Mouse (Mus musculus) neural tube, embryonic 12.5 days (tissue): Measurements from ENCODE around the gene Itk. TPM values are rescaled to one million over a fixed set of nuclear protein-coding genes. Genes with fewer than 3 reads are reported as not detected.

Experiments used
- ATAC-seq: fragments of 200-750 bp; cut with Nextera tagmentation; 2 replicates; pipeline ENCODE4 v1.8.0; 2017; ENCODE audit warnings: low read depth, mild to moderate bottlenecking, moderate TSS enrichment, moderate library complexity; ENCODE audit not compliant: low FRiP score
- H3K27ac ChIP-seq: fragments of 300-500 bp; sonication (generic); 2 replicates; pipeline ENCODE4 v1.5.1; 2016
- H3K27me3 ChIP-seq: fragments of 300-500 bp; sonication (generic); replicated peaks from 2 replicates; pipeline ENCODE4 v1.6.1; 2016; ENCODE audit warnings: mild to moderate bottlenecking
- H3K36me3 ChIP-seq: fragments of 300-500 bp; sonication (generic); 2 replicates; pipeline ENCODE4 v1.6.1; 2016; ENCODE audit warnings: mild to moderate bottlenecking
- H3K4me1 ChIP-seq: fragments of 300-500 bp; sonication (generic); 2 replicates; pipeline ENCODE4 v1.6.1; 2016
- H3K4me2 ChIP-seq: fragments of 300-500 bp; sonication (generic); replicated peaks from 2 replicates; pipeline ENCODE4 v1.6.1; 2016; ENCODE audit warnings: mild to moderate bottlenecking
- H3K4me3 ChIP-seq: fragments of 300-500 bp; sonication (generic); 2 replicates; pipeline ENCODE4 v1.5.1; 2016
- H3K9ac ChIP-seq: fragments of 300-500 bp; sonication (generic); 2 replicates; pipeline ENCODE4 v1.6.1; 2016; ENCODE audit warnings: mild to moderate bottlenecking
- H3K9me3 ChIP-seq: fragments of 300-500 bp; sonication (generic); 2 replicates; pipeline ENCODE4 v1.6.1; 2016; ENCODE audit warnings: mild to moderate bottlenecking
- WGBS: fragments of 180-500 bp; shearing (Covaris S2); methylation state at CpG from one replicate; pipeline ENCODE4 v1.1.7; 2016; 5-methylcytosine and 5-hydroxymethylcytosine counted together
- polyA plus RNA-seq: library from polyadenylated mRNA; unstranded; fragments of >200 nt; fragmentation: Nextera tagmentation; extraction: Ambion mirVana; gene quantifications from 2 replicates; pipeline ENCODE4 v1.2.1, GENCODE M21; 2016

The Itk gene
- polyA plus RNA-seq, 1 experiment from 2014 or later = not detected

DNA sequence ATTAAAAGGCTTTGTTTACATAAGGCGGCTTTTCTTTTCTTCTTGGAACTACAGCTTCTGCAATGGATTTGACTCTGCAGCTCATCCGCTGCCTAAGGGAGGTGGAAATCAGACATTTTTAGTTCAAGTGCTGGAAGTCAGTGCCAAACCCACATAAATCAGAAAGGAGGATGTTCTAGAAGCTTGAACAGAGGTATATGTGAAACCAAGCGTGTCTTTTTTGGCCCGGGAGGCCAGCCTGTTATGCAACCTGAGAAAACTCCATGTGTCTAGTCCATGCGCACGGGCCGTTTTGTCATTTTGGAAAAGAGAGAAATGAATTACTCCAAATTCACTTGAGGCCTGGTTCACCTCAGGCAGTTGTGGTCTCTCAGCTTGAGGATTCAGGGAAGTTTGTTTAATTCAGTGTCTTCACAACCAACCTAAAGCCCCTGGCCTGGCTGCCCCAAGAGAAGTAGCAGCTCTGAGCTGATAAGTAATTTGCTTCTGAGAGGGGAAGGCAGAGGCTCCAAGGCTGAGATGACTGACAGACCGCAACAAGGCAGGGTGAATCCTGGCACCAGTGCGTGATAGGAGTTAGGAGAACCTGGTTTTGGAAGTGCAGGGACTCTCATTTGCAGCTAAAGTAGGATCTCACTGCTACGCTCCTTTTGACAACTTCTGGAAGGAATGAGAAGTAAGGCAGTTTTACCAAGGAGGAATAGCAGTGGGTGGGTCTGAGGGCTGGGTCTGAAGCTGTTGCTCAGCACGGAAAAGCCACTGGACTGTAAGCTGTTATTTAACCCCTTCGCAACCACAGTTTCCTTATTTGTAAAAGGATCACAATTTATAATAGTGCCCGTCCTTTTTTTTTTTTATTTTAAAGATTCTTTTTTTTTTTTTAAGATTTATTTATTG, 90.2 kb downstream of the Itk start:
- Histone ChIP-seq H3K36me3 (no peaks in the 10 kb centered on the region), H3K9ac (no peak overlapping the region), H3K27ac (no peak overlapping the region), H3K27me3 (no peaks in the 10 kb centered on the region), H3K9me3 (no peaks in the 10 kb centered on the region), H3K4me3 (no peak overlapping the region), H3K4me1 (0 out of 2 replicates have a peak, but pooled peaks cover 4% of the 10 kb centered on the region), H3K4me2 (no peak overlapping the region)
- WGBS = 77% methylated on average over 13 of the region's 13 CpGs
- no peak for ATAC-seq

DNA sequence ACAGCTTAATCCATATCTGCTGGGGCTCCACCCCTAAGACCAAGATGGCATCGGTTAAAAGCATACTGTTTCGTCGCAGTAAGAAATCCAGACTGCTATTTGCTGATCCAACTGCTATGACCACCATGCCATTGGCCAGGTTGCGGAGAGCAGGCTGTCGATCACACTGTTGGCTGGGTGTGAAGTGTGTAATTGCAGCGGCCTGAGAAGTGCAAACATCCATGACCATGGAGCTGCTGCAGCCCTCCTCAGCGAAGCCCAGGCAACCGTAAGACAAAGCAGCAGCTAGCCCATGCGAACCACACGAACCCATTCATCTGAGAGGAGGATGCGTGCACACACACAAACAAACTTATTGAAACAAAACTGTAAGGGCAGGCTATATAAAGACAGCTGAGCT, 94.9 kb downstream of the Itk start:
- Histone ChIP-seq H3K36me3 (peaks cover 4% of the 10 kb centered on the region; the same call in 1 of the 2 replicates), H3K9ac (no peak overlapping the region), H3K4me3 (no peak overlapping the region), H3K9me3 (no peaks in the 10 kb centered on the region), H3K4me2 (no peak overlapping the region), H3K27ac (no peak overlapping the region), H3K27me3 (no peaks in the 10 kb centered on the region), H3K4me1 (peaks cover 11% of the 10 kb centered on the region)
- 77% methylated on average over 11 of the region's 11 CpGs for WGBS
- no peak for ATAC-seq

DNA sequence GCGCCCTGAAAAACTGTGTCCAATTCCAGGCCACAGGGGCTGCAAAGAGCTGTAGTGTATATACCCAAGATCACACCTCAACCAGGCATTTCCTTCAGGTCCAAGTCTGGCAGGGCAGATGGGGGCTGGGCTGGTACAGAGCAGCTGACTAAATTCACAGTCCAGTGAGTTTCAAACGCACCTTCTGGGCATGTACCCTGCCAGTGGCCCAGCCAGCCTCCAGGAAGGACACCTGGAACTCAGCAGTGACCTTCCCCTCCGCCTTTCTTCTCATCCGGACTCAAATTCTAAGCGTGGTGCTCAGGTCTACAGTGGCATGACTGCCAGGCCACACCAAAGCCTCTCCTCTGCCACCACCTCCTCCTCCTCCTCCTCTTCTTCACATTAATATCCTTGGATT, 95.8 kb downstream of the Itk start:
- H3K9ac ChIP-seq = no peak overlapping the region
- WGBS = 92% methylated on average over 5 of the region's 5 CpGs

DNA sequence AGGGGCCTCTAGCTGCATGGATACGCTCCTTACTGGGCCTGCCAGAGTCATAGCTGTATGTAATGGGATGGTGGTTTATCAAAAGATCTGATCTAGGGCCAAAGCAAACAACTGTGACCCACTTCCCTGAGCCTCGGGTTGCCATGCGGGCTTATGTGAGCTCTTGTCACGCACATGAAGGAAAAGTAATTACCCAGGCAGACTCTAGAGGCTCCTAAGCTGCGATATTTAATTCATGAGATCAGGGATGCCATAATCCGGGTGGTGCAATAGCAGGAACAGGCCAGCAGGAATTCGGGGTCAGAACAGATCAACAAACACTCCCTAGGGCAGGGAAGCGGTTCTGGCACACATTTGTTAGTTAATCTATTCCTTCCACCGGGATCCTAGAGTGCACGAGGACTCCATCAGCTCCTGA, 98.3 kb downstream of the Itk start:
- no peak overlapping the region for H3K27ac ChIP-seq
- ATAC-seq = peak; percentile 45
- no peaks in the 10 kb centered on the region for H3K9me3 ChIP-seq
- peaks cover 23% of the 10 kb centered on the region for H3K36me3 ChIP-seq
- H3K4me3 ChIP-seq = no peak overlapping the region
- 44% methylated on average over 10 of the region's 10 CpGs for WGBS
- no peak overlapping the region for H3K4me2 ChIP-seq
- no peaks in the 10 kb centered on the region for H3K27me3 ChIP-seq
- H3K9ac ChIP-seq = no peak overlapping the region
- peaks cover 11% of the 10 kb centered on the region for H3K4me1 ChIP-seq

More for the DNA sequence above, 95.8 kb downstream of the Itk start:
- H3K36me3 ChIP-seq = peaks cover 12% of the 10 kb centered on the region
- no peak overlapping the region for H3K4me3 ChIP-seq
- no peak overlapping the region for H3K27ac ChIP-seq
- no peak overlapping the region for H3K4me2 ChIP-seq
- ATAC-seq = no peak
- peaks cover 11% of the 10 kb centered on the region for H3K4me1 ChIP-seq
- no peaks in the 10 kb centered on the region for H3K9me3 ChIP-seq
- no peaks in the 10 kb centered on the region for H3K27me3 ChIP-seq

DNA sequence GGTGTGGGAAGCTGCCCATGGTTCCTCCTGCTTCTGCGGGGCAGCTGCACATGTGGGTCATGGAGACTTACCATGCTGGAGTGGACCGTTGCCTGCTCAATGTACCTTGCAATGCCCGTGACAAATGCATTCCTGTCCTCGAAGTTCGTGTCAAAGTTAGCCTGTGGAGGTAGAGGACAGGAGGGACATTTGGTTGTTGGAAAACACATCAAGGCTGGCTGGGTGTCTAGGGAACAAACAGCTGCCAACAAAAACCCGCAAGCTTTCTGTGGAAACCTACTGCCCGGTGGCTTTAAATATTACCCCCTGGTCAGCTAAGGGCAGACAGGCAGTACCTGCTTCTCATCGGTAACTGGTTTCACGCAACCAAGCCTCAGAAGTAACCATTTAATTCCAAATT, 99.8 kb downstream of the Itk start:
- Histone ChIP-seq H3K9me3 (no peaks in the 10 kb centered on the region), H3K4me1 (peaks cover 10% of the 10 kb centered on the region), H3K4me3 (no peak overlapping the region), H3K36me3 (peaks cover 29% of the 10 kb centered on the region), H3K27ac (no peak overlapping the region), H3K4me2 (no peak overlapping the region), H3K27me3 (no peaks in the 10 kb centered on the region), H3K9ac (no peak overlapping the region)
- ATAC-seq = no peak
- 78% methylated on average over 9 of the region's 9 CpGs for WGBS

DNA sequence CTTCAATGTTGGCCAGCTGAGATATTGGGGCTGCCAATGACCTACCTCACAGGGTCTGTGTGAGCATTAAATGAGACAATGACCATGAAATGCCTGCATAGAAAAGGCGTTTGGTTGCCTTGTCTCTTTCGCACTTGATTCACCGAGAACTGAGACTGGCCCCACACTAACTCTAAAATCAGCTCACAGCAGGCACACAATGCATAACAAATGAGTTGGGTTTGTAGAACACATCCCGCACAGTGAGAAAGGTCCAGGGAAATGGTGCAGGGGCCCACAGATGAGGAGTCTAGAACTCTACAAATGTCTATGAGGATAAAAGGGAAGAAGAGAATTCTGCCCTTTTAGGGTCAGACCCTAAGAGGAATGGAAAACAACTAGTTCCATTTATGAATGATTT, 100.3 kb downstream of the Itk start:
- Histone ChIP-seq H3K27ac (no peak overlapping the region), H3K4me1 (peaks cover 7% of the 10 kb centered on the region)
- 35% methylated on average over 4 of the region's 4 CpGs for WGBS

DNA sequence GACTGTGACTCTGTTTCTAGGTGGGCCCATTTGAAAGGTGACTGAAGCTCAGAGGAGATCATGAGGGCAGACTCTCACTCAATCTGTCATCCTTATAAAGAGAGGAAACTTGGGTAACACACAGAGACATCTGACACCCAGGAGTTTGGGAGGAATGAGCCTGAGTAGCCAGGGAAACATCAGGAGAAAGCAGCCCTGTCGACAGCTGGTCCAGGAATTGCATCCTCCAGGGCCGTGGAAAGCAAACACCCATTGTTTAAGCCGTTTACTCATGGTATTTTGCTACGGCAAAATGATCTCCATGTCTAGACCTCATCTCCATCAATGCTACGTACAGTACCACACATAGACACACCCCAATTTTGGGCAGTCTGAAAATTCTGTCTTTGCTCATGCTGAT, 101.2 kb downstream of the Itk start:
- no peak overlapping the region for H3K4me3 ChIP-seq
- H3K27ac ChIP-seq = no peak overlapping the region
- WGBS = 81% methylated on average over 5 of the region's 5 CpGs
- no peak overlapping the region for H3K9ac ChIP-seq
- H3K4me1 ChIP-seq = peaks cover 7% of the 10 kb centered on the region
- H3K4me2 ChIP-seq = no peak overlapping the region
- no peaks in the 10 kb centered on the region for H3K27me3 ChIP-seq
- no peaks in the 10 kb centered on the region for H3K9me3 ChIP-seq
- H3K36me3 ChIP-seq = peaks cover 43% of the 10 kb centered on the region
- ATAC-seq = no peak

More for the DNA sequence above, 100.3 kb downstream of the Itk start:
- Histone ChIP-seq H3K9ac (no peak overlapping the region), H3K27me3 (no peaks in the 10 kb centered on the region), H3K4me3 (no peak overlapping the region), H3K36me3 (peaks cover 34% of the 10 kb centered on the region), H3K4me2 (no peak overlapping the region), H3K9me3 (no peaks in the 10 kb centered on the region)
- ATAC-seq = no peak

DNA sequence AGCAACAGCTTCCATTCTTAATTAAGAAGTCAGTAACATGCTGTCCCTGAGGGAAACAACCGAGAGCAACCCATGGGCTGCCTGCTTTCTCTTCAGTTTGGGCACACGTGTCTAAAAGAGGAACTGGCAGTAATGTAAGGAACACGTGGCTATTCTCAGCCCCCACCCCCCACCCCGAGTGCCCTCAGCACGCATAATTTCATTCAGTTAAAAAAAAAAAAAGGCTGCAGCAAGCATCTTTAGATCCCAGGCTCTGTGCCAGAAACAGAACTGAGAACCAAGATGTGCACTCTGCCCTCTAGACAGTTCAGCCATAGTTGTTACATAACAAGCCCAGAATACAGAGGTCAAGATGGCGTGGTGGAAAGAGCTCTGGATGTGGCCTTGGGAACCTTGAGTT, 102.5 kb downstream of the Itk start:
- no peak overlapping the region for H3K4me3 ChIP-seq
- H3K9me3 ChIP-seq = no peaks in the 10 kb centered on the region
- peaks cover 7% of the 10 kb centered on the region for H3K4me1 ChIP-seq
- no peak overlapping the region for H3K9ac ChIP-seq
- no peak overlapping the region for H3K4me2 ChIP-seq
- H3K27ac ChIP-seq = no peak overlapping the region
- peaks cover 56% of the 10 kb centered on the region for H3K36me3 ChIP-seq
- no peaks in the 10 kb centered on the region for H3K27me3 ChIP-seq
- no peak for ATAC-seq
- WGBS = 56% methylated on average over 6 of the region's 6 CpGs

DNA sequence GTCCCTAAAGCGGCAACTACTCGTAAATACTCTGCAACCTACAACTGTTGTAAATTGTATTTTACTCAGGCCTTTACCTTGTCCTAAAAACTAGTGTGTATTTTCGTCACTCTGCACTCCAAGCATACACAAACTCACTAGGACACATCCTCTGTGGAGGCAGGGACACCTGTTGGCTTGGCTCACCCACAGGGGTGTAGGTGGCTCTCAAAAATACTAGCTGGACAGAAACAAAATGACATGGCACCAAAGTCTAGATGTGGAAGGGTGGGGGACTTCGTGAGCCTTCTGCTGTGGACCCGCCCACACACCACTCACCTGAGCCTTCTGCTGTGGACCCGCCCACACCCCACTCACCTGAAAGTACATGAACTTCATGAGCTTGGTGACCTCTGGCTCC, 105.5 kb downstream of the Itk start:
- Histone ChIP-seq H3K9ac (no peak overlapping the region), H3K36me3 (peaks cover 71% of the 10 kb centered on the region), H3K27me3 (no peaks in the 10 kb centered on the region), H3K9me3 (no peaks in the 10 kb centered on the region), H3K4me2 (no peak overlapping the region), H3K4me1 (no peaks in the 10 kb centered on the region), H3K27ac (no peak overlapping the region), H3K4me3 (no peak overlapping the region)
- 92% methylated on average over 6 of the region's 6 CpGs for WGBS
- no peak for ATAC-seq

DNA sequence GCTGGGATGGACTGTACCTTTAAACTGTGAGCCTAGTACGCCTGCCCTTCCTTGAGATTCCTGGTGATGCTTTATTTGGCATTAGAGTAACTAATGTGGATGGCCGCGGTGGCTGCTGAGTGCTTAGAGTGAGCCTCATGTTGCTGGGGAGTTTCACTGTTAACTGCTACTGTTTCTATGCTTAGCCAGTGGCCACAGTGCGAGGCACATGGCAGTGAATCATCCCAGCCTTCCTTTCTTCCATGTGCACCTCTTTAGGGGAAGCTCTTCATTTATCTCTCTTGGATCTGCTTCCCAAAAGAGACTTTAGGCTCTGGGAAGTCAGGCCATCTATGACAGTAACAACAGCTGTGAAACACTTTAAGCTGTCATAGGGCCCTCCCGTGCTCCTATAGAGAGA, 106.7 kb downstream of the Itk start:
- Histone ChIP-seq H3K4me1 (no peaks in the 10 kb centered on the region), H3K27me3 (no peaks in the 10 kb centered on the region), H3K4me3 (no peak overlapping the region), H3K27ac (no peak overlapping the region), H3K4me2 (no peak overlapping the region), H3K9ac (no peak overlapping the region), H3K36me3 (peaks cover 71% of the 10 kb centered on the region), H3K9me3 (no peaks in the 10 kb centered on the region)
- WGBS = 89% methylated on average over 5 of the region's 5 CpGs
- ATAC-seq = no peak

DNA sequence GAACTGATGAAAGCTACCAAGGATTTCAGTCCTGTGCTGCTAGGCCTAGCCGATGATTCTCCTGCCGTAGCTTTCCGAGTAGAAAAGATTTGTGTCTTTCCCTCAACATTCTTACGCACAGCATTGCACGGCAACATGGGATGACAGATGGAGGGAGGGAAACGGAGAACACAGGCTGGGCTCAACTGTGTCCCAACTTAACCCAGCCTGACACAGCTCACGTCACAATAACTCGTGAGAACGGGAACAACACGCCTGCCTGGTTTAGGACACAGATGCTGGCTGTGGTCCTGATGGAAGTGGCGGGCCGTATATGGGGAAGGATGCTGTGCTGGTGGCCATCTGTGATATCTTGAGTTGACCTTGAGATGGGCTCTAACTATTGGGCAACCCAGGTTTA, 110.6 kb downstream of the Itk start:
- no peak for ATAC-seq
- Histone ChIP-seq H3K9ac (no peak overlapping the region), H3K27ac (no peak overlapping the region), H3K4me3 (no peak overlapping the region), H3K4me2 (no peak overlapping the region), H3K4me1 (no peaks in the 10 kb centered on the region), H3K9me3 (no peaks in the 10 kb centered on the region), H3K27me3 (no peaks in the 10 kb centered on the region), H3K36me3 (peaks cover 80% of the 10 kb centered on the region)
- 83% methylated on average over 12 of the region's 12 CpGs for WGBS

DNA sequence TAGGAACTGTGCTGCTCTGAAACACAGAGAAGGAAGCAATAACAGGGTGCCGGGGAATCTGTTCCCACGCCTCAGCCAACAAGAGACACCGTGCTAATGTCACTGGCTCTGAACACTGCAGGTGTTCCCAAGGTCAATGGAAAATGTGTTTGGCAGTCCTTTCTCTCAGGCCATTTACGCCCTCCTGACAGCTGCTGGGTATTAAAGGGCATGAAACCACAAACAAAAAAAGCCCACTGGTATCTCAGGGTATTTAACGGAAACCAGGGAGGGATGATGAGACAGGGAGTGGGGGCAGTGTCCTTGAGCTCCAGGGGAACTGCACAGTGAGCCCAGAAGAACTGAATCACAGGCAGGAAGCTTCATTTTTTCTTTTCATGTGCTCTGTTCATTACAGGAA, 111.2 kb downstream of the Itk start:
- 67% methylated on average over 5 of the region's 5 CpGs for WGBS

DNA sequence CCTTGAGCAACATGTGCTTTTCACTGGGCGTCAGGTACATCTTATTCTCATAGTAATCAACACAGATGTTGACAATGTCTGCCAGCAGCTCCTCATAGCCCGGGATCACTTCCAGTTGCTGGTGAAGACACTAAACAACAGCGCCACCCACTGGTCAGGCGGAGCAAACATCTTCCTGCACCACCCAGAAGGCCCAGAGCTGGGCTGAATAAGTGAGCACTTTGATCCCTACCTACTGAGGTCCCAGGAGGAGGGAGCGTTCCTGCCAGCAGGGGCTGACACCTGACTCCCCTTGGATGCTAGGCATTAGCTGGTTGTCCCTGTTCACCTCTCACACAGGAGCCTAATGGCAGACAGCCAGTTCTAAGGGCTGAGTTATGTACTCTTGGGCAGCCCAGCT, 112.5 kb downstream of the Itk start:
- WGBS = 45% methylated on average over 5 of the region's 5 CpGs
- no peaks in the 10 kb centered on the region for H3K4me1 ChIP-seq
- no peak overlapping the region for H3K9ac ChIP-seq
- H3K9me3 ChIP-seq = no peaks in the 10 kb centered on the region
- H3K36me3 ChIP-seq = peaks cover 72% of the 10 kb centered on the region
- no peak overlapping the region for H3K4me3 ChIP-seq
- H3K27ac ChIP-seq = no peak overlapping the region
- no peaks in the 10 kb centered on the region for H3K27me3 ChIP-seq
- 0 out of 2 replicates have a peak, but pooled peaks have one; percentile 18 for ATAC-seq
- no peak overlapping the region for H3K4me2 ChIP-seq

More for the DNA sequence above, 111.2 kb downstream of the Itk start:
- H3K4me3 ChIP-seq = no peak overlapping the region
- H3K9me3 ChIP-seq = no peaks in the 10 kb centered on the region
- no peak for ATAC-seq
- H3K9ac ChIP-seq = no peak overlapping the region
- H3K4me2 ChIP-seq = no peak overlapping the region
- H3K27ac ChIP-seq = no peak overlapping the region
- peaks cover 77% of the 10 kb centered on the region for H3K36me3 ChIP-seq
- no peaks in the 10 kb centered on the region for H3K27me3 ChIP-seq
- H3K4me1 ChIP-seq = no peaks in the 10 kb centered on the region
